Mouse (Mus musculus) limb, embryonic 15.5 days (tissue): ENCODE data around the gene Nt5c3b. TPM values are rescaled to one million over a fixed set of nuclear protein-coding genes. Genes with fewer than 3 reads are reported as not detected.

Experiments used
- ATAC-seq: fragments of 200-750 bp; cut with Nextera tagmentation; 2 replicates; pipeline ENCODE4 v1.8.0; 2017; ENCODE audit warnings: low read depth, moderate TSS enrichment; ENCODE audit not compliant: insufficient number of reproducible peaks, low FRiP score, low TSS enrichment
- H3K27ac ChIP-seq: fragments of 300-500 bp; sonication (generic); 2 replicates; pipeline ENCODE4 v1.5.1; 2015; ENCODE audit warnings: moderate library complexity, mild to moderate bottlenecking, inconsistent platforms
- H3K27me3 ChIP-seq: fragments of 300-500 bp; sonication (generic); 2 replicates; pipeline ENCODE4 v1.6.1; 2015; ENCODE audit warnings: inconsistent platforms
- H3K36me3 ChIP-seq: fragments of 300-500 bp; sonication (generic); 2 replicates; pipeline ENCODE4 v1.6.1; 2015; ENCODE audit warnings: inconsistent platforms
- H3K4me1 ChIP-seq: fragments of 300-500 bp; sonication (generic); 2 replicates; pipeline ENCODE4 v1.6.1; 2015; ENCODE audit warnings: inconsistent platforms
- H3K4me2 ChIP-seq: fragments of 300-500 bp; sonication (generic); 2 replicates; pipeline ENCODE4 v1.6.1; 2015; ENCODE audit warnings: mild to moderate bottlenecking, inconsistent platforms
- H3K4me3 ChIP-seq: fragments of 300-500 bp; sonication (generic); 2 replicates; pipeline ENCODE4 v1.5.1; 2015; ENCODE audit warnings: mild to moderate bottlenecking, inconsistent platforms
- H3K9ac ChIP-seq: fragments of 300-500 bp; sonication (generic); 2 replicates; pipeline ENCODE4 v1.6.1; 2015; ENCODE audit warnings: inconsistent platforms
- H3K9me3 ChIP-seq: fragments of 300-500 bp; sonication (generic); 2 replicates; pipeline ENCODE4 v1.6.1; 2016; ENCODE audit warnings: inconsistent platforms
- WGBS: fragments of 180-500 bp; shearing (Covaris S2); methylation state at CpG from one replicate; pipeline ENCODE4 v1.1.7; 2015; 5-methylcytosine and 5-hydroxymethylcytosine counted together
- polyA plus RNA-seq: library from polyadenylated mRNA; unstranded; fragments of >200 nt; fragmentation: Nextera tagmentation; extraction: Ambion mirVana; gene quantifications from 2 replicates; pipeline ENCODE4 v1.2.1, GENCODE M21; 2015

The Nt5c3b gene
- polyA plus RNA-seq, 1 experiment from 2014 or later = 141 TPM

DNA sequence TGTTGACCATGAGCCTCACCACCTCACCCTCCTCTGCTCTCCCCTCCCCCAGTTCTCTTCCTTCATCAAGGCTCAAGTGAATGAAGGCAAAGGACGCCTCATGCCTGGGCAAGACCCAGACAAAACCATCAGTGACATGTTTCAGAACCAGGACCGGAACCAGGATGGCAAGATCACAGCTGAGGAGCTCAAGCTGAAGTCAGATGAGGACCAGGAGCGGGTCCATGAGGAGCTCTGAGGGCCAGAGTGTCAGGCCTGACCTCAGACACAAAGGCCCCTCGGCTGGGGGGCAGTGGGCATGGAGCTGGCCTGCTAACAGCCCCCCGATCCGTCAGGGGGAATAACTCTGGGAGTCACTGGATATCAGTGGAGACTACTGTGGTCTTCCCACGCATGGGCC lies 17.8 kb downstream of the Nt5c3b start:
- H3K9ac ChIP-seq = no peak overlapping the region
- H3K9me3 ChIP-seq = no peaks in the 10 kb centered on the region
- no peaks in the 10 kb centered on the region for H3K4me1 ChIP-seq
- H3K27ac ChIP-seq = no peak overlapping the region
- no peaks in the 10 kb centered on the region for H3K27me3 ChIP-seq
- no peak for ATAC-seq
- WGBS = 86% methylated on average over 7 of the region's 7 CpGs
- no peak overlapping the region for H3K4me2 ChIP-seq
- no peak overlapping the region for H3K4me3 ChIP-seq
- peaks cover 61% of the 10 kb centered on the region for H3K36me3 ChIP-seq

DNA sequence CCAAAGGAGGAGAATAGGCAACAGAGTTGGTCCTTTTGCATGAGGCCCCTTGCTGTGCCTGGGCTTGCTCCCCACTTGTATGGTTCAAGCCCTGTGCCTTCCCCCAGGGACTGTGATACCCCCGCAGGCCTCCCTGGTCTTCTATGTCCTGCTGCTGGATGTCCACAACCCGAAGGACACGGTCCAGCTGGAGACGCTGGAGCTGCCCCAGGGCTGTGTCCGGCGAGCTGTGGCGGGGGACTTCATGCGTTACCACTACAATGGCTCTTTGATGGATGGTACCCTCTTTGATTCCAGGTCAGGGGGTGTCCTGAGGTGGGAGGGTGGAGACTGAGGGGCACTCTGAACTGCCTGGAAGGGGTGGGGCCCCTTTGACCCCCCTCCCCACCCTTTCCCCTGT lies 20.1 kb downstream of the Nt5c3b start:
- Histone ChIP-seq H3K4me1 (peaks cover 9% of the 10 kb centered on the region; the same call in 1 of the 2 replicates), H3K4me2 (no peak overlapping the region), H3K27ac (no peak overlapping the region), H3K4me3 (no peak overlapping the region), H3K36me3 (peaks cover 54% of the 10 kb centered on the region), H3K27me3 (no peaks in the 10 kb centered on the region), H3K9me3 (no peaks in the 10 kb centered on the region), H3K9ac (no peak overlapping the region)
- WGBS = 78% methylated on average over 8 of the region's 8 CpGs
- ATAC-seq = no peak

DNA sequence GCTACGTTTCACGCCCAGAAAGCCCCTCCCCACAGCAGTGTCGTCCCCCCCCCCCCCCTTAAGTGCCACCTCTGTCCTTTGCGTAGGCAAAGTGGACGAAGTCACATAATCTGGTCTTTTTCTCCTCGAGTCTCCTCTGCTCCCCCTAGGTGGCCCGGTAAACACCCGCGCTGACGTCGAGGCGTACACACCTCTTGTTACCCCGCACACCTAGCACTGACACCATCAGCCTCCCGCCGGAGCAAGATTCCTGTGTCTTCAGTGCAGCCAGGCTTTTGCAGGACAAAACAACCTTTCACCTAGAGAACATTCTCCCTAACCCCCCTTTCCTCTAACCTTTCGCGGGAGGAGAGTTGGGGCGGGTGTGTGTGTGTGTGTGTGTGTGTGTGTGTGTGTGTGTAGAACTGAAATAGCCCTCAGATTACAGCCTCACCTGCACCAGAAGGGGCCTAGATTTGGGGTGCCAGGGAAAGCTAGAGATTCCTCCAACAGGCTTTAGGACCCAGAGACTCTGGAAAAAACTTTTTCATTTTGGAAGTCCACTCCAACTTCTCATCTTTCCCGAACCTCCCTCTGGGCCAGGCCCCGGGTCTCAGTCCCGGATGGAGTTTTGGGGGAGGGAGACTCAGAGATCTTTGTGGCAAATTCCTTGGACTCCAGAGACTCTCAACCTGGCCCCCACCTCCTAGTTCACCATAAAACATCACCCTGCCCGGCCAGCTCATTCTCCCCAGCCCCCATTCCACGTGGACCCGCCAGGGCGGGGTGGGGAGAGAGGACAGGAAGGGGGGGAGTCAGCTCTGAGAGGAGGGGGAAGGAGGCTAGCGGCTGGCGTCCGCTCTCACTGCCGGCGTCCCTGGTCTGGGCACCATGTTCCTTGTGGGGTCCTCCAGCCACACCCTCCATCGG lies 26.4 kb downstream of the Nt5c3b start, which contains the start of gene Fkbp10:
Gene Fkbp10 (plus strand): TSS at position 784 of the 909 bp plus-strand sequence.
- peak within 1 kb of the TSS; percentile 84 for H3K4me3 ChIP-seq
- no peaks in the 10 kb centered on the region for H3K27me3 ChIP-seq
- H3K27ac ChIP-seq = peak within 1 kb of the TSS; percentile 99
- H3K9me3 ChIP-seq = no peaks in the 10 kb centered on the region
- H3K4me1 ChIP-seq = peaks cover 44% of the 10 kb centered on the region
- peaks cover 11% of the 10 kb centered on the region for H3K36me3 ChIP-seq
- peak within 1 kb of the TSS; percentile 69 for H3K4me2 ChIP-seq
- WGBS = under 1% methylated on average over 31 of the region's 31 CpGs
- H3K9ac ChIP-seq = peak within 1 kb of the TSS; percentile 74
- ATAC-seq = peak; percentile 69

DNA sequence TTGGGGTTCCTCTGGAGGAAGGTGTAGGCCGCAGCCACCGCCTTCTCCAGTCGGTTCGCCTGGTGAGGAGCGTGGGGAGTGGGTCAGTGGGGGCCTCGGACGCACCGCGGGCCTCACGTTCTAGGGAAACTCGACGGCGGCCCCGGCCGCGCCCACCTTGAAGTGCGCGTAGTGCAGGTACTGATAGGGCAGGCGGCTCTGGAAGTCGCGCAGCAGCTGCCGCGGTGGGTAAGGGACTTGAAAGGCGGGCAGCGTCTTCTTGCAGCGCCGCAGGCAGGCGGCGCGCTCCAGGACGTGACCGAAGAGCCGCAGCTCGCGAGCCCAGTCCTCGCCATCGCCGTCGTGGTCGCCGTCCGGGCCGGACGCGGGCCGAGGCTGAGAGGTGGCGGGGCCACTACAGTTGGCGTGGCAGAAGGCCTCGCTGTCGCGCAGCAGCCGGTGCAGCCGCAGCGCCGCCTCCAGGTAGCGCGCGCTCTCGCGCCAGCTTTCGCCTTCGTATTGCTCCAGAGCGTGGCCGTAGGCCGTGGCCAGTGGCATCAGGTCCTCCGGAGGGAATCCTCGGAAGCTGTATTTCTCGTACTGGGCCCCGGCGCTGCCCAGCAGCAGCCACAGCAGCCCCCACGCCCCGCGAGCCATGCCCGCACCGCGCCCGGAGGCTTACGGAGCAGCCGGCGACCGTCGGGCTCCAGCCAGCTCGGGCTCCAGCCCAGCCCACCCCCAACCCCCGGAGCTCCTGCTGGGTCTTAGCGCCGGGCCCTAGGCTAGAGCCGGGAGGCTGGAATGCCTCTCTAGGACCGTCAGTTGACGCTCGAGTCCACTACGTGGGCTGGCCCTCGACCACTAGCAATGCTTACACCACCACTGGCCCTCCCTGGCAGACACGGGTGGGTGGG lies 27.3 kb downstream of the Nt5c3b start, which contains the start of gene P3h4:
Gene P3h4 (minus strand): TSS at position 816 of the 893 bp plus-strand sequence.
- Histone ChIP-seq H3K4me1 (peaks cover 44% of the 10 kb centered on the region), H3K4me3 (peak within 1 kb of the TSS; percentile 84), H3K9me3 (no peaks in the 10 kb centered on the region), H3K4me2 (peak within 1 kb of the TSS; percentile 69), H3K27me3 (no peaks in the 10 kb centered on the region), H3K36me3 (peaks cover 13% of the 10 kb centered on the region), H3K9ac (peak within 1 kb of the TSS; percentile 74), H3K27ac (peak within 1 kb of the TSS; percentile 99)
- 1% methylated on average over 92 of the region's 93 CpGs for WGBS
- peak; percentile 93 for ATAC-seq

DNA sequence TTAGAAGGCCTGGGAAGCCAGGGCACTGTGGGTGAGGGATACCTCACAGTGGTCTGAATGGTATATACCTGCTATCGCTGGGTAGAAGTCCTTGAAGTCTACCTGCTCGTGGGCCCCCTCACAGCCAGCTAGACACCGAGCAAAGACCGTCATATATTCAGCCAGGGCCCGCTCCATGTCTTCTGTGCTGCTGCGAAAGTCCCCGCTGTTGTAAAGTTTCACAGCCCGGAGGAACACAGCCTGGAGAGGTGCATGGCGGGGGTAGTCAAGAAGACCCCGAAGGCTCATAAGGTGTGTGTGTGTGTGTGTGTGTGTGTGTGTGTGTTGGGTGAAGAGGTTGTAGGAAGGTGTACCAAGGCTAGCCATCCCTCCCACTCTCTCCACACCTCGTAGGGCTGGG lies 28.1 kb downstream of the Nt5c3b start:
- Histone ChIP-seq H3K27me3 (no peaks in the 10 kb centered on the region), H3K9me3 (no peaks in the 10 kb centered on the region), H3K4me3 (peak overlapping the region; percentile 84), H3K36me3 (peaks cover 21% of the 10 kb centered on the region), H3K4me2 (peak overlapping the region; percentile 69), H3K27ac (peak overlapping the region; percentile 99), H3K9ac (peak overlapping the region; percentile 74), H3K4me1 (peaks cover 44% of the 10 kb centered on the region)
- WGBS = 47% methylated on average over 11 of the region's 11 CpGs
- ATAC-seq = no peak

DNA sequence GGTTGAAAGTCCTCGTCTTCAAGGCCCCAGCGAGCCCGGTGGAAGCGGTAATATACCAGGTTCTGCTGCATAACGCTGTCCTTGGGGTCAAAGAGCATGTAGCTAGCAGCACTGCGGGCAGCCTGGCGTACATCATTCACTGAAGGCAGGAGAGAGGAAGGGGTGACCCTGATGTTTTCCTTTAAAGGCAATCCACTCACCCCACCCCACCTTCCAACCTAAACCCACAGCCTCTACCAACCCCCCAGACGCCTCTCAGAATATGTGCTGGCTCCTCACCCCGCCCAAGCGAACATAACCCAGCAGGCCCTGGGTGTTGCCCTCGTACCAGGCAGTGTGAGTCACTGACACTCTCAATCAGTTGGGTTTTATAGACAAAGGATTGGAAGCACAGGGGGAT lies 29.9 kb downstream of the Nt5c3b start:
- H3K4me1 ChIP-seq = peaks cover 40% of the 10 kb centered on the region
- no peaks in the 10 kb centered on the region for H3K27me3 ChIP-seq
- 69% methylated on average over 11 of the region's 11 CpGs for WGBS
- no peak overlapping the region for H3K4me3 ChIP-seq
- ATAC-seq = no peak
- H3K9ac ChIP-seq = no peak overlapping the region
- H3K36me3 ChIP-seq = peaks cover 33% of the 10 kb centered on the region
- H3K9me3 ChIP-seq = no peaks in the 10 kb centered on the region
- peak overlapping the region; percentile 69 for H3K4me2 ChIP-seq
- H3K27ac ChIP-seq = peak overlapping the region; percentile 35; the same call in 1 of the 2 replicates

DNA sequence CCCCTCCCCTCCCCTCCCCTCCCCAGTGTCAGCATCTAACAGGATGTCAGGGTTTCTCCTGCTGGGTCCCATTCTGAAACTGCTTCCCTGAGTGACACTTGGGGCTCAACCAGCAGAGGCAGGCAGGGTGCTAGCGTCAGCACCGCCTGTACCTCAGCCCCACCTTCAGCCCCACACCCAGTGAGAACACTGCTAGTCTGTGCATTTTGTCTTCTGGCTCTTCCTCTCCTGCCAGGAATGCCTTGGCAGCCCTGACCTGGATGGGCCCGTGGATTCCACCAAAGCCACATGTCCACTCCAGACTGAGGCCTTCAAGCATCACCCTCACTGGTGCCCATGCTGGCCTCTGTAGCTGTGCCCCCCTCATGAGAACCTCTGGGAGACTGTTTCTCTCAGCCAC lies 31.9 kb downstream of the Nt5c3b start:
- peaks cover 35% of the 10 kb centered on the region for H3K36me3 ChIP-seq
- H3K4me2 ChIP-seq = no peak overlapping the region
- H3K4me3 ChIP-seq = no peak overlapping the region
- H3K9ac ChIP-seq = no peak overlapping the region
- H3K27me3 ChIP-seq = no peaks in the 10 kb centered on the region
- H3K27ac ChIP-seq = no peak overlapping the region
- WGBS = 73% methylated on average over 3 of the region's 3 CpGs
- H3K4me1 ChIP-seq = peaks cover 37% of the 10 kb centered on the region
- no peaks in the 10 kb centered on the region for H3K9me3 ChIP-seq
- no peak for ATAC-seq

DNA sequence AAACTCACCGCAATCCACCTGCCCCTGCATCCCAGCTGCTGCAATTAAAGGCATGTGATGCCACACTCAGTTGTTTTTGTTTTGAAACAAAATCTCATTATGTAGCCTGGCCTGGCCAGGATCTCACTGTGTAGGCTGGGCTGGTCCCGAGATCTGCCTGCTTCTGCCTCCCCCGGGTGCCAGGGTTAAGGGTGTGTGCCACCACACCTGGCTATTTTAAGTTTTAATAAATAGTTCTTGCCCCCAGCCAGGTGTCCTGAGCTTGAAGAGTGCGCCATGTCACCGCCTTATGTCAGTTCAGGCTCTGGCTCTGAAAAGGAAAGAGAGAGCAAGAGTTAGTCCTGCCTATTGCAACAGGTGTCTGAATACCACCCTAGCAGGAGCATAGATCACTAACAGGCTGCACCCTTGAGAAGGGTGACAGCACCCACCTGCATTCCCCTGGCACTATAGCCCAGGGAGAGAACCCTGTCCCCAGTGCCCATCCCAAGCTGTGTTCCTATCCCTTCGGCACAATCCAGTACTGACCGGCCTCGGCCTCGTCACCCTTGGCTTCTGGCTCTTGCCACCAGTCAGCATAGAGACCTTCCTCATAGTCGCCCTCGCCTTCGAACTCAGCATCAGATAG lies 32.7 kb downstream of the Nt5c3b start:
- ATAC-seq = no peak
- H3K27ac ChIP-seq = no peak overlapping the region
- no peak overlapping the region for H3K9ac ChIP-seq
- no peak overlapping the region for H3K4me2 ChIP-seq
- peaks cover 37% of the 10 kb centered on the region for H3K4me1 ChIP-seq
- H3K27me3 ChIP-seq = no peaks in the 10 kb centered on the region
- peaks cover 35% of the 10 kb centered on the region for H3K36me3 ChIP-seq
- no peaks in the 10 kb centered on the region for H3K9me3 ChIP-seq
- 91% methylated on average over 12 of the region's 12 CpGs for whole genome bisulfite sequencing
- H3K4me3 ChIP-seq = no peak overlapping the region

DNA sequence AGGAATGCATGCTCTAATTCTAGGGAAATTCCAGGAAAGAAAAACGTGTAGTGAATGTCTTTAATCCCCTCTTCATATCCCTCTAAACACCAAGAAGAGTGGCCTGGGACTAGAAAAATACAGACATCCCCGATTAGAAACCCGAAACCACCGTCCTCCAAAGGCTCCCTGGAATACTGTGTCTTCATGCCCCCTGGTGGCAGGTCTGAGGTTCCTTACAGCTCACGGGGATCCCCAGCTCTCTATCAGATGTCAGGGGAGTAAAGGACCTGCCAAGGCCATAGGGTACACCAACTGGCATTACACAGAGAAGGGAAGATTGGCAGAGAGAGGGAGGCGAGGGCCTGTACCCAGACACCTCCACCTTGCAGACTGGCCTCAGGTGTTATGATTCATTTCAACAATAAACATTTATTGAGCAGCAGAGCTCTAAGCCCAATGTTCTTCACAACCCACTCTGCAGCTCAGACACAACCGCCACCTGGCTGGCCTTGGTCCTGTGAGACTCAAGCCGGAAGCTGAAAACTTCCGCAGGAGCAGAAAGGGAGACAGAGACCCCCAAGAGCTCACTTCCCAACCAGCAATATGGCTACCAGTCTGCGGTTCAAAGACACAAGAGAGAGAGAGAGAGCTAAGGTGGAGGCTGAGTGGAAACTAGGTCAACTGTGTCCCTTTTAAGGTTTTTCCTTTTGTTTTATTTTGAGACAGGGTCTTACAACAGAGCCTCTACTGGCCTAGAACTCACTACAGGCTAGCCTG lies 33.4 kb downstream of the Nt5c3b start:
- no peak overlapping the region for H3K9ac ChIP-seq
- peak overlapping the region; percentile 24 for H3K27ac ChIP-seq
- H3K4me1 ChIP-seq = peaks cover 35% of the 10 kb centered on the region
- H3K9me3 ChIP-seq = no peaks in the 10 kb centered on the region
- no peaks in the 10 kb centered on the region for H3K27me3 ChIP-seq
- no peak overlapping the region for H3K4me2 ChIP-seq
- 37% methylated on average over 10 of the region's 10 CpGs for WGBS
- H3K4me3 ChIP-seq = no peak overlapping the region
- H3K36me3 ChIP-seq = peaks cover 35% of the 10 kb centered on the region
- ATAC-seq = no peak

DNA sequence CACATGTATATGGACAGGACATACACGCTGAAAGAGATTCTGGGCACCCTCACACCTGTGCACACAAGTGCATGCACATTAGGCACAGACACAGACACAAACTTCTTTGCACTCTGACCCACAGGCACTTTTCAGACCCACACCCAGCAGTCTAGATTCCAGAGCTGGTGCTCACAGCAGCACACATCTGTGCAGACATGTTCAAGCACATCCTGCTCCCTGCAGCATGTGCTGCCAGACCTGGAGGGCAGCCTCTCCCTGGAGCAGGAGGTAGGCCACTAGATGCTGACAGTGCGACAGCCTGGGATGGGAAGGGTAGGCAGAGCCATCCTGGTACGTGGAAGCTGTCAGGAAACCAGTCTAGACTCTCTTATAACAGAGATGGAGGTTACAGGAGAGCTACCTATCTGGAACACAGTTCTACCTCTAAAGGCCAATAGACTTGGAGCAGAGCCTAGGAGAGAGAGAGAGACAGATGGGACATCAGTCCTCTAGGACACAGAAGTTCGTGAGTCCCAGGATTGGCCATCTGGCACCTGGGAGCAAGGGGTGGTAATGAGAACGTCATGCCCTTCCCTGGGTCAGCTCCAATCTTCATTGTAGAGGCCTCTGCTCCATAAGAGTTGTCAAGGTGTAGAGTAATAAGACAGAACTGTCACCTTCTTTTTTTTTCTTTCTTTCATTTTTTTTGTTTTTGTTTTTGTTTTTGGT lies 34.5 kb downstream of the Nt5c3b start:
- H3K36me3 ChIP-seq = peaks cover 35% of the 10 kb centered on the region
- peak overlapping the region; percentile 54 for H3K27ac ChIP-seq
- H3K4me1 ChIP-seq = peaks cover 30% of the 10 kb centered on the region
- H3K4me3 ChIP-seq = no peak overlapping the region
- WGBS = 73% methylated on average over 5 of the region's 5 CpGs
- no peak overlapping the region for H3K4me2 ChIP-seq
- H3K9ac ChIP-seq = no peak overlapping the region
- H3K27me3 ChIP-seq = no peaks in the 10 kb centered on the region
- ATAC-seq = no peak
- no peaks in the 10 kb centered on the region for H3K9me3 ChIP-seq
